Mouse (Mus musculus): Measurements from ENCODE around the gene Rims4.

Gene Rims4

GRCm38 (mm10) chr2:163911826-163912444 is 6.5 kb downstream of the Rims4 start:
- no peak for DNase-seq (ENCODE audit: low read depth, low spot score)

GRCm38 (mm10) chr2:163909604-163910003 is 8.9 kb downstream of the Rims4 start:
- no peak for DNase-seq (ENCODE audit: low read depth, low spot score)

GRCm38 (mm10) chr2:163907131-163907530 is 11.4 kb downstream of the Rims4 start:
- no peak for DNase-seq (ENCODE audit: low read depth, low spot score)

- no peak for DNase-seq (ENCODE audit: low read depth, low spot score)
Observed at GRCm38 (mm10) chr2:163904323-163904722, 14.2 kb downstream of the Rims4 start.

- no peak for DNase-seq (ENCODE audit: low read depth, low spot score)
Observed at GRCm38 (mm10) chr2:163903461-163903860, 15.0 kb downstream of the Rims4 start.

GRCm38 (mm10) chr2:163902448-163902847 is 16.0 kb downstream of the Rims4 start:
- DNase-seq (ENCODE audit: low read depth, low spot score): no peak

GRCm38 (mm10) chr2:163901043-163901442 is 17.4 kb downstream of the Rims4 start:
- no peak for DNase-seq (ENCODE audit: low read depth, low spot score)

GRCm38 (mm10) chr2:163899910-163900411 is 18.5 kb downstream of the Rims4 start:
- DNase-seq (ENCODE audit: low read depth, low spot score): peak; percentile 36

- no peak for DNase-seq (ENCODE audit: low read depth, low spot score)
Observed at GRCm38 (mm10) chr2:163897988-163898535, 20.4 kb downstream of the Rims4 start.

- DNase-seq (ENCODE audit: low read depth, low spot score): no peak
Observed at GRCm38 (mm10) chr2:163897026-163897425, 21.5 kb downstream of the Rims4 start.

GRCm38 (mm10) chr2:163895156-163895555 is 23.3 kb downstream of the Rims4 start:
- no peak for DNase-seq (ENCODE audit: low read depth, low spot score)

GRCm38 (mm10) chr2:163893446-163894370 is 24.8 kb downstream of the Rims4 start:
- DNase-seq (ENCODE audit: low read depth, low spot score): no peak

GRCm38 (mm10) chr2:163891271-163891670 is 27.2 kb downstream of the Rims4 start:
- DNase-seq (ENCODE audit: low read depth, low spot score): no peak

GRCm38 (mm10) chr2:163890586-163890985 is 27.9 kb downstream of the Rims4 start:
- no peak for DNase-seq (ENCODE audit: low read depth, low spot score)

- peak; percentile 59 for DNase-seq (ENCODE audit: low read depth, low spot score)
Observed at GRCm38 (mm10) chr2:163889411-163889810, 29.1 kb downstream of the Rims4 start.

GRCm38 (mm10) chr2:163882859-163883652 is 35.4 kb downstream of the Rims4 start:
- DNase-seq (ENCODE audit: low read depth, low spot score): no peak

GRCm38 (mm10) chr2:163880891-163881290 is 37.6 kb downstream of the Rims4 start:
- no peak for DNase-seq (ENCODE audit: low read depth, low spot score)

GRCm38 (mm10) chr2:163876830-163877498 is 41.5 kb downstream of the Rims4 start:
- DNase-seq (ENCODE audit: low read depth, low spot score): no peak

- no peak for DNase-seq (ENCODE audit: low read depth, low spot score)
Observed at GRCm38 (mm10) chr2:163875484-163875883, 43.0 kb downstream of the Rims4 start.

GRCm38 (mm10) chr2:163874877-163875276 is 43.6 kb downstream of the Rims4 start:
- no peak for DNase-seq (ENCODE audit: low read depth, low spot score)

GRCm38 (mm10) chr2:163871906-163872305 is 46.6 kb downstream of the Rims4 start:
- no peak for DNase-seq (ENCODE audit: low read depth, low spot score)
